Mouse (Mus musculus) liver, embryonic 16.5 days (tissue): ENCODE data around the gene Rpl21. TPM values are rescaled to one million over a fixed set of nuclear protein-coding genes. Genes with fewer than 3 reads are reported as not detected.

ENCODE experiments used
- ATAC-seq: fragments of 200-750 bp; cut with Nextera tagmentation; 2 replicates; pipeline ENCODE4 v1.8.0; 2017; ENCODE audit warnings: low read depth, mild to moderate bottlenecking, moderate number of reproducible peaks, moderate library complexity
- H3K27ac ChIP-seq: fragments of 300-500 bp; sonication (generic); 2 replicates; pipeline ENCODE4 v1.5.1; 2014; ENCODE audit warnings: mild to moderate bottlenecking, low read length
- H3K27me3 ChIP-seq: fragments of 300-500 bp; sonication (generic); 2 replicates; pipeline ENCODE4 v1.6.1; 2014; ENCODE audit warnings: low read depth, low read length, mixed read lengths; ENCODE audit not compliant: control insufficient read depth, insufficient read depth
- H3K36me3 ChIP-seq: fragments of 300-500 bp; sonication (generic); 2 replicates; pipeline ENCODE4 v1.6.1; 2014; ENCODE audit warnings: mild to moderate bottlenecking; ENCODE audit not compliant: control insufficient read depth, insufficient read depth
- H3K4me1 ChIP-seq: fragments of 300-500 bp; sonication (generic); 2 replicates; pipeline ENCODE4 v1.6.1; 2014; ENCODE audit warnings: low read depth, low read length, mixed read lengths; ENCODE audit not compliant: control insufficient read depth
- H3K4me2 ChIP-seq: fragments of 300-500 bp; sonication (generic); 2 replicates; pipeline ENCODE4 v1.6.1; 2014; ENCODE audit warnings: low read depth, low read length, mixed read lengths
- H3K4me3 ChIP-seq: fragments of 300-500 bp; sonication (generic); 2 replicates; pipeline ENCODE4 v1.5.1; 2014; ENCODE audit warnings: low read depth, mild to moderate bottlenecking, low read length
- H3K9ac ChIP-seq: fragments of 300-500 bp; sonication (generic); 2 replicates; pipeline ENCODE4 v1.6.1; 2014; ENCODE audit warnings: low read depth, low read length
- H3K9me3 ChIP-seq: fragments of 300-500 bp; sonication (generic); replicated peaks from 2 replicates; pipeline ENCODE4 v1.6.1; 2016; ENCODE audit warnings: low read length; ENCODE audit not compliant: control insufficient read depth
- WGBS: fragments of 180-500 bp; shearing (Covaris S2); extraction: QIAGEN DNeasy Blood & Tissue Kit; methylation state at CpG from one replicate; pipeline ENCODE4 v1.1.7; 2014; ENCODE audit not compliant: insufficient replicate concordance; 5-methylcytosine and 5-hydroxymethylcytosine counted together
- polyA plus RNA-seq: library from polyadenylated mRNA; unstranded; fragments of >200 nt; fragmentation: Nextera tagmentation; extraction: Ambion mirVana; gene quantifications from 2 replicates; pipeline ENCODE4 v1.2.1, GENCODE M21; 2015

The Rpl21 gene
- polyA plus RNA-seq: 251 and 280 TPM in 2 replicates

DNA sequence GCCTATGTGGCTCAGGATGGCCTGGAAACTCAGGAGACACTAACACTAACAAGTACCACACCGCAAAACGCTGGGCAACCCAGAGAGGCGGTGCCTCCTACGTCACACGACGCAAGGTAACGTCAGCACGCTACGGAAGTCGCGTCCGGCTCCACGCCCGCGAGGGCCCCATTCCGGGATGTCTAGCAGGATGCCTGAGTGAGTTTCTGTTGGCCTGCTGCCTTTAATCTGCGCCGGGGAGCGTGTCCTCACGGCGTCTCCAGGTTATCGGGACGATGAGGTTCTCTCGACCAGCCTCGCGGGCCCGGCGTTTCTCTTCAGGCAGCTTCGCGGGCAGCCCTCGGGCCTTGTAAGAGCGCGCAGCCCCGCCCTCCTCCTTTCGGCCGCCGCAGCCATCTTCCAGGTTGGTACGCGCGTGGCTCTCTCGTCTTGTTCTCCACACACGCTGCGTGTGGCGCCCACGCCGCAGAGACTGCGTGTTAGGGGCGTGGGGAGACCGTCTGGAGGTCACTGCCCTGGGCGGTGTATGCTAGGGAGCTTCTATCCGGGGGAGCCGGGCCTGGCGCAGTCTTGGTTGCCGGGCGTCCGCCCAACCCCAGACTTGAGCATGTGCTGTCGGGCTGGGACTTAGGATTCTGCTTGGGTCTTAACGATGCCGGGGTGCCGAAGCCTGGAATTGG lies at the start of gene Rpl21:
TSS of gene Rpl21 (plus strand) at position 122 of the 680 bp plus-strand sequence.
- no peaks in the 10 kb centered on the region for H3K27me3 ChIP-seq
- ATAC-seq: peak; percentile 98

GRCm38 (mm10) chr5:146783300-146783699 lies 49.4 kb upstream of the Rpl21 start:
- Histone ChIP-seq H3K27ac (no peak overlapping the region), H3K4me2 (no peak overlapping the region), H3K4me1 (peaks cover 20% of the 10 kb centered on the region), H3K27me3 (no peaks in the 10 kb centered on the region), H3K9ac (no peak overlapping the region), H3K36me3 (no peaks in the 10 kb centered on the region; the same call in 1 of the 2 replicates), H3K4me3 (no peak overlapping the region), H3K9me3 (no peaks in the 10 kb centered on the region)
- no peak for ATAC-seq
- WGBS: 74% methylated on average over 10 of the region's 10 CpGs

More for the DNA sequence above, at the start of gene Rpl21:
- Histone ChIP-seq H3K4me1 (peaks cover 28% of the 10 kb centered on the region), H3K27ac (peak within 1 kb of the TSS; percentile 92), H3K9me3 (no peaks in the 10 kb centered on the region), H3K36me3 (peaks cover 36% of the 10 kb centered on the region), H3K4me3 (peak within 1 kb of the TSS; percentile 92), H3K4me2 (peak within 1 kb of the TSS; percentile 87), H3K9ac (peak within 1 kb of the TSS; percentile 94)
- WGBS: under 1% methylated on average over 60 of the region's 60 CpGs

DNA sequence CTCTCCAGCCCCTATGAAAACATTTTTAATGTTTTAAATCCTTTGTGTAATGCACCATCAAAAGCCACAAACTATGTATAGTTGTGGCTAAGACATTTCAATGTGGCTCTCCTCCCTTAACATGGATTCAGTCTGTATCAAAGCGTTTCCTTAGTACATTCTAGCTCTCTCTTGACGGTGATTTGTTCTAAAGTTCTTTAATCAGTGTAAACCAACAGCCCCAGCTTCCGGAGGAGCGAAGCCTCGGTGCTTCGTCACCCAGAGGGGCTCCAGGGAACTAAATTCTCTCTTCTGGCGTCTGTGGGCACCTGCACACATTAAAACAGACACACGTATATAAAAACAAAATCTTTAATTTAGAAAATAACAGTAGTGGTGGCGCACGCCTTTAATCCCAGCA lies 48.8 kb upstream of the Rpl21 start:
- no peak overlapping the region for H3K27ac ChIP-seq
- no peaks in the 10 kb centered on the region; the same call in 1 of the 2 replicates for H3K36me3 ChIP-seq
- WGBS: 76% methylated on average over 10 of the region's 10 CpGs
- H3K9ac ChIP-seq: no peak overlapping the region
- no peaks in the 10 kb centered on the region for H3K27me3 ChIP-seq
- no peak overlapping the region for H3K4me2 ChIP-seq
- H3K4me1 ChIP-seq: peaks cover 20% of the 10 kb centered on the region
- no peak overlapping the region for H3K4me3 ChIP-seq
- H3K9me3 ChIP-seq: no peaks in the 10 kb centered on the region
- ATAC-seq: no peak

GRCm38 (mm10) chr5:146786123-146786522 lies 46.6 kb upstream of the Rpl21 start:
- Histone ChIP-seq H3K9me3 (no peaks in the 10 kb centered on the region), H3K4me2 (no peak overlapping the region), H3K4me1 (peaks cover 17% of the 10 kb centered on the region), H3K36me3 (no peaks in the 10 kb centered on the region; the same call in 1 of the 2 replicates), H3K27me3 (no peaks in the 10 kb centered on the region), H3K9ac (no peak overlapping the region), H3K4me3 (no peak overlapping the region), H3K27ac (no peak overlapping the region)
- ATAC-seq: no peak
- WGBS: 61% methylated on average over 8 of the region's 8 CpGs

GRCm38 (mm10) chr5:146789413-146789812 lies 43.3 kb upstream of the Rpl21 start:
- H3K4me1 ChIP-seq: peaks cover 29% of the 10 kb centered on the region
- no peak overlapping the region for H3K27ac ChIP-seq
- H3K4me3 ChIP-seq: no peak overlapping the region
- no peaks in the 10 kb centered on the region for H3K9me3 ChIP-seq
- H3K36me3 ChIP-seq: no peaks in the 10 kb centered on the region
- no peak overlapping the region for H3K9ac ChIP-seq
- ATAC-seq: no peak
- H3K4me2 ChIP-seq: no peak overlapping the region
- no peaks in the 10 kb centered on the region for H3K27me3 ChIP-seq
- 29% methylated on average over 9 of the region's 9 CpGs for whole genome bisulfite sequencing

GRCm38 (mm10) chr5:146790944-146791343 lies 41.7 kb upstream of the Rpl21 start:
- Histone ChIP-seq H3K4me1 (peaks cover 34% of the 10 kb centered on the region), H3K9ac (no peak overlapping the region), H3K9me3 (no peaks in the 10 kb centered on the region), H3K27ac (no peak overlapping the region), H3K4me3 (no peak overlapping the region), H3K27me3 (no peaks in the 10 kb centered on the region), H3K36me3 (no peaks in the 10 kb centered on the region), H3K4me2 (no peak overlapping the region)
- ATAC-seq: no peak
- WGBS: 74% methylated on average over 8 of the region's 8 CpGs

GRCm38 (mm10) chr5:146792140-146792791 lies 40.4 kb upstream of the Rpl21 start:
- Histone ChIP-seq H3K4me1 (peaks cover 34% of the 10 kb centered on the region), H3K36me3 (no peaks in the 10 kb centered on the region), H3K9me3 (no peaks in the 10 kb centered on the region), H3K27me3 (no peaks in the 10 kb centered on the region), H3K27ac (no peak overlapping the region), H3K4me2 (peak overlapping the region; percentile 10; the same call in 1 of the 2 replicates), H3K4me3 (peak overlapping the region; percentile 11; the same call in 1 of the 2 replicates), H3K9ac (no peak overlapping the region; the same call in 1 of the 2 replicates)
- ATAC-seq: no peak
- WGBS: 59% methylated on average over 7 of the region's 7 CpGs

DNA sequence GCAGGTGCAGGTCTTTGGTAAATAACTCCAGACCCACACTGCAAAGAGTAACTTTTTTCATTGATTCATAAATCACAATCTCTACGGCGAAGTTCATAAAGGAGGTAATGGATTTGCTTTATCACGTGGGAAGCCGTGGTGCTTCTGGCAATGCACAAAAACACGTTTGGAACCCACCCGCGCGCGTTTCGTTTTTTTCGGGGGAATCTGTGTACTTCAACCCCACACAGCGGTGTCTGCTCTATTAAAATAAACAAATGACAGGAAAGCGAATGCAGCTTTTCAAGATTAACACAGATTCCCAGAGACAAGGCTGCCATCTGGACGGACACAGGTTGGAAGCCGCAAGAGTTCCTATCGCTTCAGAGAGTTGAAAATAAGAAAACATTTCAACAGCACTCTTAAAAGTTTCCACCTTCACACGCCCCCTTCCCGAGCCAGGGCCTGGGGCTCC lies 39.0 kb upstream of the Rpl21 start:
- Histone ChIP-seq H3K27ac (peak overlapping the region; percentile 91), H3K4me3 (peak overlapping the region; percentile 87), H3K9me3 (no peaks in the 10 kb centered on the region), H3K4me1 (peaks cover 34% of the 10 kb centered on the region), H3K9ac (peak overlapping the region; percentile 91), H3K4me2 (peak overlapping the region; percentile 87), H3K27me3 (no peaks in the 10 kb centered on the region), H3K36me3 (no peaks in the 10 kb centered on the region)
- WGBS: 2% methylated on average over 18 of the region's 18 CpGs
- ATAC-seq: no peak
